Mouse (Mus musculus) adrenal gland, adult 18-20 months (tissue): Measurements from ENCODE around the gene Tmem213. TPM values are rescaled to one million over a fixed set of nuclear protein-coding genes. Genes with fewer than 3 reads are reported as not detected.

Source experiments
- DNase-seq, 2 experiments: peaks; one replicate each; pipeline ENCODE4 v3.0.0; 2021 to 2022; ENCODE audit warnings: low spot score in 2 of 2
- total RNA-seq, 2 experiments: library from RNA; stranded (reverse); gene quantifications; 1 replicate in 1 of 2; 2 replicates in 1 of 2; pipeline ENCODE4 v1.2.3; 2021

Tmem213 gene
- total RNA-seq, 2 experiments from 2014 or later = not detected

- no peak for DNase-seq
Measured at GRCm38 (mm10) chr6:38116107-38116770, 7.2 kb downstream of the Tmem213 start.

- no peak for DNase-seq
Measured at GRCm38 (mm10) chr6:38118341-38118740, 9.3 kb downstream of the Tmem213 start.

GRCm38 (mm10) chr6:38120681-38121371 is 11.8 kb downstream of the Tmem213 start:
- DNase-seq = no peak

GRCm38 (mm10) chr6:38121843-38122242 is 12.8 kb downstream of the Tmem213 start:
- DNase-seq = no peak

GRCm38 (mm10) chr6:38122791-38123190 is 13.7 kb downstream of the Tmem213 start:
- no peak for DNase-seq

GRCm38 (mm10) chr6:38123471-38124206 is 14.6 kb downstream of the Tmem213 start:
- no peak for DNase-seq

- no peak for DNase-seq
Measured at GRCm38 (mm10) chr6:38124207-38124835, 15.3 kb downstream of the Tmem213 start, which contains the start of gene Atp6v0a4. Gene Atp6v0a4, minus strand, starts transcription at chr6:38124586.

GRCm38 (mm10) chr6:38124882-38125281 is 15.8 kb downstream of the Tmem213 start:
- DNase-seq = no peak

GRCm38 (mm10) chr6:38125462-38125861 is 16.4 kb downstream of the Tmem213 start:
- no peak for DNase-seq

- DNase-seq = no peak
Measured at GRCm38 (mm10) chr6:38128115-38128514, 19.1 kb downstream of the Tmem213 start.

- DNase-seq = no peak
Measured at GRCm38 (mm10) chr6:38129883-38130282, 20.8 kb downstream of the Tmem213 start.

GRCm38 (mm10) chr6:38131801-38132231 is 22.8 kb downstream of the Tmem213 start:
- DNase-seq = peak; percentile 48 to 55

GRCm38 (mm10) chr6:38134806-38135559 is 25.9 kb downstream of the Tmem213 start:
- DNase-seq = no peak

GRCm38 (mm10) chr6:38139086-38139485 is 30.0 kb downstream of the Tmem213 start:
- DNase-seq = no peak

GRCm38 (mm10) chr6:38140402-38140801 is 31.3 kb downstream of the Tmem213 start:
- no peak for DNase-seq

GRCm38 (mm10) chr6:38144161-38144998 is 35.3 kb downstream of the Tmem213 start:
- DNase-seq = no peak

GRCm38 (mm10) chr6:38145463-38146065 is 36.5 kb downstream of the Tmem213 start:
- no peak for DNase-seq

GRCm38 (mm10) chr6:38147301-38147700 is 38.2 kb downstream of the Tmem213 start:
- no peak for DNase-seq

GRCm38 (mm10) chr6:38148626-38149025 is 39.6 kb downstream of the Tmem213 start:
- DNase-seq = no peak
